Comparison of ENCODE assay signal across 8 mouse cellular contexts in genomic region chr4:35417866-35418265, GRCm38 (mm10).
DNase-seq lines count a peak whose midpoint lies in the region; ATAC-seq and TF ChIP-seq lines count a peak whose summit lies in the region.

No protein-coding gene starts in this region.

- TF ChIP-seq POLR2A in thymus, adult 2 months (IDR thresholded peaks at IDR 0.05; ENCODE audit: control insufficient read depth, extremely low read depth, insufficient read depth, low read length, poor library complexity) = no peak

- ATAC-seq in common myeloid progenitor, adult 5-6 weeks (replicated peaks; ENCODE audit: low read depth, poor library complexity, severe bottlenecking) = 0 out of 2 replicates have a peak, but pooled peaks have one; percentile 45
- no peak for ATAC-seq in kidney, postnatal 0 days (replicated peaks; ENCODE audit: low FRiP score, low read depth)
- ATAC-seq in midbrain, embryonic 16.5 days = 0 out of 2 replicates have a peak, but pooled peaks have one; percentile 36
- no peak for ATAC-seq in erythroid progenitor cell, adult 5-6 weeks (replicated peaks; ENCODE audit: low FRiP score, poor library complexity, severe bottlenecking)

- H3K36me3 ChIP-seq in thymus, adult 2 months (ENCODE audit: control insufficient read depth, insufficient read depth, low read length) = no peaks in the 10 kb centered on the region
- no peaks in the 10 kb centered on the region for H3K36me3 ChIP-seq in kidney, postnatal 0 days (ENCODE audit: insufficient read depth, low read length)
- no peaks in the 10 kb centered on the region for H3K36me3 ChIP-seq in midbrain, embryonic 16.5 days (ENCODE audit: control insufficient read depth, insufficient read depth, low read length)

- H3K4me1 ChIP-seq in thymus, adult 2 months (replicated peaks; ENCODE audit: control insufficient read depth, insufficient read depth, low read length) = no peaks in the 10 kb centered on the region
- no peaks in the 10 kb centered on the region for H3K4me1 ChIP-seq in kidney, postnatal 0 days (replicated peaks; ENCODE audit: insufficient read depth, low read length)
- no peaks in the 10 kb centered on the region for H3K4me1 ChIP-seq in midbrain, embryonic 16.5 days (ENCODE audit: control insufficient read depth, insufficient read depth, low read length)

- no peaks in the 10 kb centered on the region for H3K27me3 ChIP-seq in thymus, adult 2 months (ENCODE audit: control insufficient read depth, insufficient read depth, low read length)
- H3K27me3 ChIP-seq in kidney, postnatal 0 days (ENCODE audit: insufficient read depth, low read length) = no peaks in the 10 kb centered on the region
- H3K27me3 ChIP-seq in midbrain, embryonic 16.5 days (ENCODE audit: control insufficient read depth, insufficient read depth, low read depth, low read length) = no peaks in the 10 kb centered on the region

- no peak overlapping the region for H3K4me3 ChIP-seq in thymus, adult 2 months (ENCODE audit: control insufficient read depth, insufficient read depth, low read length)
- no peak overlapping the region for H3K4me3 ChIP-seq in kidney, postnatal 0 days (replicated peaks; ENCODE audit: low read depth, low read length)
- no peak overlapping the region for H3K4me3 ChIP-seq in midbrain, embryonic 16.5 days (ENCODE audit: low read depth, low read length)

- no peaks in the 10 kb centered on the region for H3K9me3 ChIP-seq in kidney, postnatal 0 days (replicated peaks; ENCODE audit: low read length)
- H3K9me3 ChIP-seq in midbrain, embryonic 16.5 days (replicated peaks; ENCODE audit: control insufficient read depth, low read length, poor library complexity, severe bottlenecking) = no peaks in the 10 kb centered on the region

- no peak for TF ChIP-seq CTCF in thymus, adult 2 months (IDR thresholded peaks at IDR 0.05; ENCODE audit: borderline replicate concordance, control insufficient read depth, extremely low read depth, insufficient read depth, low read length, poor library complexity)
- TF ChIP-seq CTCF in kidney, postnatal 0 days (IDR thresholded peaks at IDR 0.05; ENCODE audit: low read depth) = peak; percentile 77

- no peak overlapping the region for H3K27ac ChIP-seq in thymus, adult 2 months (ENCODE audit: control insufficient read depth, insufficient read depth, low read length)
- H3K27ac ChIP-seq in kidney, postnatal 0 days = no peak overlapping the region
- H3K27ac ChIP-seq in midbrain, embryonic 16.5 days (ENCODE audit: low read length) = no peak overlapping the region

- H3K9ac ChIP-seq in kidney, postnatal 0 days (ENCODE audit: low read depth, low read length) = no peak overlapping the region
- no peak overlapping the region for H3K9ac ChIP-seq in midbrain, embryonic 16.5 days (ENCODE audit: low read depth, low read length)

- WGBS in thymus, adult 2 months = 66% methylated on average over 3 of the region's 3 CpGs
- 75% methylated on average over 3 of the region's 3 CpGs for WGBS in kidney, postnatal 0 days
- 48% methylated on average over 3 of the region's 3 CpGs for WGBS in midbrain, embryonic 16.5 days

- DNase-seq in gastrocnemius, postnatal 10 days = peak; percentile 34
- no peak for DNase-seq in gastrocnemius, adult 18-20 months (ENCODE audit: low spot score)
- peak; percentile 5 for DNase-seq in thymus, postnatal 0 days (ENCODE audit: low spot score)
- DNase-seq in thymus, adult 2 months = no peak
- DNase-seq in kidney, postnatal 0 days (ENCODE audit: low spot score) = peak; percentile 73

- H3K4me2 ChIP-seq in kidney, postnatal 0 days (ENCODE audit: low read length) = no peak overlapping the region
- H3K4me2 ChIP-seq in midbrain, embryonic 16.5 days (ENCODE audit: low read length) = no peak overlapping the region

Comparison
In these comparisons a context has a peak if more than half of its experiments do, and no peak if none do; other contexts are left out.
1. DNase-seq: peak in gastrocnemius, postnatal 10 days (single experiment), thymus, postnatal 0 days (single experiment) and kidney, postnatal 0 days (single experiment); none in gastrocnemius, adult 18-20 months (single experiment) and thymus, adult 2 months (single experiment).
2. ATAC-seq: peak in common myeloid progenitor, adult 5-6 weeks (single experiment) and midbrain, embryonic 16.5 days (single experiment); none in kidney, postnatal 0 days (single experiment) and erythroid progenitor cell, adult 5-6 weeks (single experiment).